Mouse (Mus musculus): ENCODE results near the gene Hpse2. TPM values are rescaled to one million over a fixed set of nuclear protein-coding genes. Genes with fewer than 3 reads are reported as not detected.
"Not testable (repeated sequence)": the region's sequence is repeated elsewhere in the genome, so short reads cannot be mapped to it uniquely, and the experiment has no call there.

Hpse2 gene
- total RNA-seq, 2 experiments from 2014 or later = 0.08 to 0.31 TPM

GRCm38 (mm10) chr19:42797866-42798265, 590.3 kb downstream of the Hpse2 start:
- DNase-seq (ENCODE audit: low spot score) = no peak
- intact Hi-C loops (cut with DNase I) = loop anchor here (5.0 to 10.0 kb wide), 2 partner anchors 224 to 687 kb away; no protein-coding TSS in a partner anchor

GRCm38 (mm10) chr19:42795801-42796200, 592.4 kb downstream of the Hpse2 start:
- intact Hi-C loops (cut with DNase I) = loop anchor here (1.0 to 10.0 kb wide), 4 partner anchors 226 to 689 kb away; no protein-coding TSS in a partner anchor
- no peak for DNase-seq (ENCODE audit: low spot score)

- DNase-seq (ENCODE audit: low spot score) = peak; percentile 52
- intact Hi-C loops (cut with DNase I) = loop anchor here (1.0 to 10.0 kb wide), 4 partner anchors 227 to 690 kb away; no protein-coding TSS in a partner anchor
Measured at GRCm38 (mm10) chr19:42794914-42795613, 593.1 kb downstream of the Hpse2 start.

GRCm38 (mm10) chr19:42788311-42788710, 599.8 kb downstream of the Hpse2 start:
- DNase-seq (ENCODE audit: low spot score) = no peak
- intact Hi-C loops (cut with DNase I) = no loop called here

GRCm38 (mm10) chr19:42785562-42786220, 602.5 kb downstream of the Hpse2 start:
- intact Hi-C loops (cut with DNase I) = no loop called here
- DNase-seq (ENCODE audit: low spot score) = no peak

- intact Hi-C loops (cut with DNase I) = no loop called here
- no peak for DNase-seq (ENCODE audit: low spot score)
Measured at GRCm38 (mm10) chr19:42785129-42785528, 603.0 kb downstream of the Hpse2 start.

GRCm38 (mm10) chr19:42780156-42780538, 608.0 kb downstream of the Hpse2 start:
- intact Hi-C loops (cut with DNase I); DNase-seq (ENCODE audit: low spot score): not testable (repeated sequence)

- intact Hi-C loops (cut with DNase I) = no loop called here
Measured at GRCm38 (mm10) chr19:42779531-42780155, 608.5 kb downstream of the Hpse2 start, which contains the start of gene Hps1. Hps1 (minus strand) TSS chr19:42779978.

GRCm38 (mm10) chr19:42777801-42778200, 610.4 kb downstream of the Hpse2 start:
- intact Hi-C loops (cut with DNase I) = no loop called here
- DNase-seq (ENCODE audit: low spot score) = no peak

More at GRCm38 (mm10) chr19:42779531-42780155, 608.5 kb downstream of the Hpse2 start, which contains the start of gene Hps1:
- DNase-seq (ENCODE audit: low spot score) = peak; percentile 83

GRCm38 (mm10) chr19:42776813-42777212, 611.3 kb downstream of the Hpse2 start:
- DNase-seq (ENCODE audit: low spot score) = no peak
- intact Hi-C loops (cut with DNase I) = no loop called here

- intact Hi-C loops (cut with DNase I) = no loop called here
- DNase-seq (ENCODE audit: low spot score) = no peak
Measured at GRCm38 (mm10) chr19:42770141-42770872, 617.8 kb downstream of the Hpse2 start.

GRCm38 (mm10) chr19:42769648-42770047, 618.5 kb downstream of the Hpse2 start:
- no peak for DNase-seq (ENCODE audit: low spot score)
- intact Hi-C loops (cut with DNase I) = no loop called here

GRCm38 (mm10) chr19:42767361-42767760, 620.8 kb downstream of the Hpse2 start:
- no peak for DNase-seq (ENCODE audit: low spot score)
- intact Hi-C loops (cut with DNase I) = no loop called here

GRCm38 (mm10) chr19:42764398-42764797, 623.8 kb downstream of the Hpse2 start:
- no peak for DNase-seq (ENCODE audit: low spot score)
- intact Hi-C loops (cut with DNase I) = no loop called here

GRCm38 (mm10) chr19:42756671-42757070, 631.5 kb downstream of the Hpse2 start:
- DNase-seq (ENCODE audit: low spot score) = no peak
- intact Hi-C loops (cut with DNase I) = no loop called here

- DNase-seq (ENCODE audit: low spot score) = no peak
- intact Hi-C loops (cut with DNase I) = no loop called here
Measured at GRCm38 (mm10) chr19:42755148-42755870, 632.8 kb downstream of the Hpse2 start.

- intact Hi-C loops (cut with DNase I) = no loop called here
- peak; percentile 73 for DNase-seq (ENCODE audit: low spot score)
Measured at GRCm38 (mm10) chr19:42753141-42753917, 634.8 kb downstream of the Hpse2 start.

- intact Hi-C loops (cut with DNase I) = no loop called here
- peak; percentile 76 for DNase-seq (ENCODE audit: low spot score)
Measured at GRCm38 (mm10) chr19:42752363-42752931, 635.7 kb downstream of the Hpse2 start, which contains the start of gene Pyroxd2. Pyroxd2 (minus strand) TSS chr19:42752775.

Measured in heart, postnatal 25 days (tissue).